Mouse (Mus musculus) layer of hippocampus, postnatal 25 days (tissue): ENCODE measurements around the gene Cby1. TPM values are rescaled to one million over a fixed set of nuclear protein-coding genes. Genes with fewer than 3 reads are reported as not detected.

Experiments
- DNase-seq, 2 experiments: peaks; one replicate each; pipeline ENCODE4 v3.0.0; 2022; ENCODE audit warnings: mixed read lengths in 2 of 2, low spot score in 1 of 2; ENCODE audit errors: extremely low spot score in 1 of 2
- total RNA-seq, 2 experiments: library from RNA; stranded (reverse); gene quantifications; 2 replicates each; pipeline ENCODE4 v1.2.3; 2021

Cby1 gene
- total RNA-seq, 2 experiments from 2014 or later, result 51.8 to 54.2 TPM

DNA sequence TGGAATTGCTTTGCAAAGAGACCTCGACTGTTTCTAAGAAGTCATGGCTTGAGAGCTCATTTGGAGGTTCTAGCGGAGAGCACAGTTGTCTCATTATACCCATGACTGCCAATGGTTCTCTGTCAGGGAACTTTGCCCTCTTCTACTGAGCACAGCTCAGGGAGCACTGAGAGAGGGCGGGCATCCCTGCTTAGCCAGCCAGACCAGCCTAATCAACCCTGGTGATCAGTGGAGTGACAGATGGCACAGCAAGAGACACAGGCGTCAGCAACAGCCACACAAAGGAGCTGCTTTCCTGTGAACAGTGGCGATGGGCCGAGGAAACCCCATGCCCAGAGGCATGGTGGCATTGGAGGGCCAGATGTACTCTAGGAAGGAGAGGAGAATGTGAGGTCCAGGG, 38.0 kb downstream of the Cby1 start:
- DNase-seq, result no peak

DNA sequence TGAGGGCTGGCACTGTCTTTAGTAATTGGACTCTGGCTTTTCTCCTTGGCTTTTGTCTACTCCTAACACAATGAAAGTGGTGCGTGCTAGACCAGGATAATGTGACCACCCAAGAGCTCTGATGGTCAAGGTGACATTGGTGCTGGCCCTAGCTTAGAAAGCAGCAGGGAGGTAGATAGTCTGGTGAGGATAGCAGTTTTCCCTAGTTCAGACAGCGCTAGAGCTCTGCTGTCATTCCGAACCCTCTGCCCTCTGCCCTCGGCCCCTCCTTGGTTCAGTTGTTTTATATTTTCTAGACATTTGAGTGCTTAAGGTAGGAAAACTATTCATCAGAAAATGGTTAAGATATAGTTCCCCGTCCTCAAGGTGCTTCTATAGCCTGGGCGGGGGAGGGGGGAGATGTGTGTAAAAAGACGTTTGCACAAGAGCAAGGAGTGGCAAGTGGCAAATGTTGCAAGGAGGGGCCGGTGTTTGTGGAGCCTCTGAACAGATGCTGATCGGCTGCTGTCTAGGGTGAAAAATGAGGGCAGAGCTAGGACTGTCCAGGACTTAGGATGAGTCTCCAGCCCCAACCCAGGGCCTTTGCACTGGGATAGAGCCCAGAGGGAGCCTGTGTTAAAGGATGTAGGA, 38.7 kb downstream of the Cby1 start:
- no peak for DNase-seq

DNA sequence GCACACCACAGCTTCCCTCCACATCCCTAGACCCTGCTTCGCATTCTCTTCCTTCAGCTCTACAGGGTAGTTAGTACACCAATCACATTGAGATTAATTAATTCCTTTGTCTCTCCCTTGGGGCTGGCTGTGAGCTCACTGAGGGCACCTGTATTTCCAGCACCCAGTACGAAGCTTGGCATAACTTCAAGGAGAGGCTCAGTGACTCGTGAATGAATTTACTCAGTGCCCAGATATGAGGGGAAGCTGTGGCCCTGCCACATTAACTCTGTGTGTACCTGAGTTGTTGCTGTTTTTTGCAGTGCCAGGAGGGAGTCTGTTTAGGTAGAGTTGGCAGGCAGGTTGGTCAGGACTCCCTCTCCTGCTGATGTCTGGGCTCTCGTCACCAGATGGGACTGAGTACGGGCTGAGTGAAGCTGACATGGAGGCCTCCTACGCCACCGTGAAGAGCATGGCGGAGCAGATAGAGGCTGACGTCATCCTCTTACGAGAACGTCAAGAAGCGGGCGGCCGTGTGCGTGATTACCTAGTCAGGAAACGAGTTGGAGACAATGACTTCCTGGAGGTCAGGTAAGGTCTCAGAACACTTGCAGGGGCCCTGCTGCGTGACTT, 47.7 kb downstream of the Cby1 start:
- no peak for DNase-seq

DNA sequence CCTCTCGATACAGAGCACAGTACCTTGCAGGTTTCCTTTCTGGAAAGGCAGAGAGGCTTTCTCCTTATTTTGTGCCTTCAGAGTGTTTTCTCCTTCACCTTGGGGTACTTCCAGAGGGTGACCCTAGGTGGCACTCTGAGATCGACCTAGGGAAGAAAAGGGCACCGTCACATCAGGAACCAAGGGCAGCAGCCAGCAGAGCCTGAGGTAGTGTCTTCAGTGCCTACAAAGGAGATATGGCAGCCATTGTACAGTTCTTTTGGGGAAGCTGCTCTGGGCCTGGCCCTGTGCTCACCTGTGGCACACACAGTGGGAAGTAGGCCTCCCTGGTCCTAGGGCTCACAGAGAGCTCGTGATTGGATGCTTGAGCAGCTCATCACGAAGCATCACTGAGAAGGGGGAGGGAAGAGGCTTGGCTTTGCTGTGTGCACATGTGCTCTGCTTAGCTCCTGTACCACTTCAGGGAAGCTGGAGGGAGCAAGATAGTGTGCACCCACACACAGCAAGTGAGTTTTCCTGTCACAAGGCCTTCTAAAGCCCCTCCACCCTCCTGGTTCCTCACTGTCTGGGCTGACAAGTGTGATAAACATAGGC, 49.3 kb downstream of the Cby1 start:
- no peak for DNase-seq

DNA sequence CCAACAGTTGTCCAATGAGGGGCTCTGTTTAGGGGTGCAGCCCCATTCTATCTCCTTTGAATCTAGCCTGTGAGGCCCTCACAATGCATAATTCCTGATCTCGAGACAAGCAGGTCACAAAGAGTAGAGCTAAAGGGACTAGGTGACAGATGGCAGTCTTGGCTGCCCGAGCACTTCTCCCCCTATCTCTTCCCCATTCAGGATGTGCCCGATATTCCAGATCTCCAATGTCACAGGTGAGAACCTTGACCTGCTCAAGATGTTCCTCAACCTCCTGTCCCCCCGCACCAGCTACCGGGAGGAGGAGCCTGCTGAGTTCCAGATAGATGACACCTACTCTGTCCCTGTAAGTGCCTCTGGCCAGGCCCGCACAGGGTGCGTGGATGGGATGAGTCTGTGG, 56.6 kb downstream of the Cby1 start:
- DNase-seq, result no peak

DNA sequence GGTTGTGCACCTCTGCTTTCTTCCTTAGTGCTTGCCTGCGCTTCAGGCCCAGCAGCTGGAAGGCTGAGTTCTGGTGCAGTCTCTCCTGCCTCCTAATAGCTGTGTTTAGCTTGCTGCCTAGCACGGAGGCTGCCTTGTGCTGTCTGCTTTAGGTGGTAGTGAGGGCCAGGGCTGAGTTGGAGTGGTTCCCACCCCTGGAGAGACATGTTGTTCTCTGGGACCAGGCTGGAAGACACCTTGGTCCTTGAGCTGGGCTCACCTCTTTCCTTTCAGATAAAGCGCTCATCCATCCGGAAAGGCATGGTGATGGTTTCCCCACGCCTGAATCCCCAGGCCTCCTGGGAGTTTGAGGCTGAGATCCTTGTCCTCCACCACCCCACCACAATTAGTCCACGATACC, 57.7 kb downstream of the Cby1 start:
- DNase-seq, result no peak

Other genes with a start within 250 kb of the Cby1 start
- gene Csnk1e, start 203.6 kb upstream of the Cby1 start, total RNA-seq, result 100 to 1,000 TPM; 110 to 121 TPM
- 10 to 100 TPM; 85.0 to 86.9 TPM for gene Kcnj4, start 154.0 kb upstream of the Cby1 start, total RNA-seq
- gene Kdelr3, start 142.8 kb upstream of the Cby1 start, total RNA-seq, result under 1 TPM; 0.37 to 0.68 TPM
- gene Ddx17, start 112.5 kb upstream of the Cby1 start, total RNA-seq, result 100 to 1,000 TPM; 275 to 348 TPM
- gene Dmc1, start 54.1 kb upstream of the Cby1 start, total RNA-seq, result under 1 TPM; 0.57 to 0.92 TPM
- gene Fam227a, start 243 bp upstream of the Cby1 start, total RNA-seq, result 10 to 100 TPM in 1 of 2 experiments, 1 to 10 TPM in 1; 6.0 to 11.5 TPM
- 100 to 1,000 TPM; 100 to 107 TPM for gene Tomm22, start 11.7 kb downstream of the Cby1 start, total RNA-seq
- gene Josd1, start 28.7 kb downstream of the Cby1 start, total RNA-seq, result 10 to 100 TPM; 49.4 to 53.2 TPM
- 10 to 100 TPM; 46.2 to 52.6 TPM for gene Gtpbp1, start 31.6 kb downstream of the Cby1 start, total RNA-seq
- gene Sun2, start 83.3 kb downstream of the Cby1 start, total RNA-seq, result 10 to 100 TPM; 23.5 to 23.7 TPM
- 10 to 100 TPM; 53.0 to 59.4 TPM for gene Dnal4, start 118.7 kb downstream of the Cby1 start, total RNA-seq
- 100 to 1,000 TPM; 773 to 802 TPM for gene Nptxr, start 145.6 kb downstream of the Cby1 start, total RNA-seq
- 10 to 100 TPM; 16.8 to 30.2 TPM for gene Npcd, start 175.0 kb downstream of the Cby1 start, total RNA-seq
- 100 to 1,000 TPM; 397 to 421 TPM for gene Cbx6, start 175.5 kb downstream of the Cby1 start, total RNA-seq
- gene Apobec3, start 232.5 kb downstream of the Cby1 start, total RNA-seq, result 1 to 10 TPM; 3.7 to 5.0 TPM